Mouse (Mus musculus) midbrain, embryonic 10.5 days (tissue): ENCODE data around the gene Robo2. TPM values are rescaled to one million over a fixed set of nuclear protein-coding genes. Genes with fewer than 3 reads are reported as not detected.

Experiments
- DNase-seq: peaks from one replicate; pipeline ENCODE4 v3.0.0-alpha.2; 2017; ENCODE audit warnings: low spot score
- H3K27ac ChIP-seq: fragments of 300-500 bp; sonication (generic); replicated peaks from 2 replicates; pipeline ENCODE4 v1.5.1; 2016; ENCODE audit warnings: mild to moderate bottlenecking
- H3K27me3 ChIP-seq: fragments of 300-500 bp; sonication (generic); 2 replicates; pipeline ENCODE4 v1.6.1; 2016; ENCODE audit warnings: low read depth, mild to moderate bottlenecking; ENCODE audit not compliant: poor library complexity, severe bottlenecking
- H3K36me3 ChIP-seq: fragments of 300-500 bp; sonication (generic); 2 replicates; pipeline ENCODE4 v1.6.1; 2016; ENCODE audit warnings: mild to moderate bottlenecking, moderate library complexity
- H3K4me1 ChIP-seq: fragments of 300-500 bp; sonication (generic); 2 replicates; pipeline ENCODE4 v1.6.1; 2016
- H3K4me3 ChIP-seq: fragments of 300-500 bp; sonication (generic); 2 replicates; pipeline ENCODE4 v1.5.1; 2016; ENCODE audit warnings: mild to moderate bottlenecking, moderate library complexity
- H3K9me3 ChIP-seq: fragments of 300-500 bp; sonication (generic); replicated peaks from 2 replicates; pipeline ENCODE4 v1.6.1; 2016; ENCODE audit warnings: mild to moderate bottlenecking
- WGBS: fragments of 180-500 bp; shearing (Covaris S2); methylation state at CpG from one replicate; pipeline ENCODE4 v1.1.7; 2016; 5-methylcytosine and 5-hydroxymethylcytosine counted together
- polyA plus RNA-seq: library from polyadenylated mRNA; unstranded; fragments of >200 nt; fragmentation: Nextera tagmentation; extraction: Ambion mirVana; gene quantifications from 2 replicates; pipeline ENCODE4 v1.2.1, GENCODE M21; 2016

Robo2 gene
- 13.3 and 17.6 TPM in 2 replicates for polyA plus RNA-seq

DNA sequence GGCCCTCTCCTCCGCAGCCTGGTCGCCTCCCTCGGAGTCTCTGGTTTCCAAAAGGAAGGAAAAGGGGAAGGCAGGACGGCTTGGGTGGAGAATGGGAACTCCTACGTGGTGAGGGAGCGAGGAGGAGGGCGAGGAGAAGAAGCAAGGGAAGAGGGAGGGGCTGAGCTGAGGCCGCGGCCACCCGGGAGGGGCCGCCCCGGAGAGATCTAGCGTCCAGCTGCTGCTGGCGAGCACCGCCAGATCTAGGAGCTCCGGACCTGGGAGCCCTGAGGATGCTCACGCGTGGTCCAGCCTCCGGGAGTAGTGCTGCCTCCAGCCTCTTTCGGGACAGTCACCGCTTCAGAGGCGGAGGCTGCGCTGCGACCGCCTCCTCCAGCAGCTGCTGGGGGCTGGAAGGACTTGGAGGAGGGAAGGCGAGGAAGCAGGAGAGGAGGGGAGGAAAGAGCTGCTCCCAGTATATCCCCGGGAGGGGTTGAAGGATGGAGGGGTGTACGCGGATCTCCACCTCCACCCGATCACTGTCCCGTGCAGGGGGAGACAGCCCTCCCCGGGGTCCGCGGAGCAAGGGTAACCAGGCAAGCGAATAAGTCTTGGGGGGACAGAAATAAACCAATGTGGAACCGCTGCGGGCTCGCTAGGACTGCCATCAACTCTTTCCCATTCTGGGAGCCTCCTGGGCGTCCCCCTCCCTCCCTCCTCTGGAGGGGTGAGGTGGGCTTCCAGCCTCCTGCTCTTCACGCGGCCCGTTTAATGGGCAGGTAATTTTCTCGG lies at the start of gene Robo2:
Robo2 (minus strand) TSS at position 345 of the 771 bp plus-strand sequence.
- peak within 1 kb of the TSS; percentile 82 for H3K27ac ChIP-seq
- H3K36me3 ChIP-seq, result no peaks in the 10 kb centered on the region
- no peaks in the 10 kb centered on the region for H3K9me3 ChIP-seq
- peaks cover 28% of the 10 kb centered on the region for H3K4me1 ChIP-seq
- peaks cover 22% of the 10 kb centered on the region for H3K27me3 ChIP-seq
- WGBS, result under 1% methylated on average over 43 of the region's 43 CpGs
- peak within 1 kb of the TSS; percentile 72 for H3K4me3 ChIP-seq
- peak; percentile 77 for DNase-seq

DNA sequence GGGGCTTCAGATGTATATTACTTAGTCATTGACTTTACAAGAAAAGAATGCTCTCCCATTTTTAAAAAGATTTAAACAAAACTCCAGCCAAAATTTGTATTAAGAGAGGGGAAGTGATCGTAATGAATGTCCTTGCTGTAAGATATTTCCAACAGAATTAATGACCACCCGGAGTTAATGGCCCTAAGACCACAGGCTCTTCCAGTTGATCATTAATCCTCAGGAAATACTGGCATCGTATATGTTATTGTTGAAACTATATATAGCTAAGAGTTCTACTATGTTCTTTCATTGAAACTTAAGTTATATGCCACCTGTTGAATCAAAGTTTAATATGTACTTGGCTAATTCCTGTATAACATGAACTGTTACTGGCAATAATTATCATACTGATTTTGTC lies 46.5 kb upstream of the Robo2 start:
- Histone ChIP-seq H3K4me3 (no peak overlapping the region), H3K4me1 (peaks cover 11% of the 10 kb centered on the region), H3K36me3 (no peaks in the 10 kb centered on the region), H3K27me3 (no peaks in the 10 kb centered on the region), H3K9me3 (no peaks in the 10 kb centered on the region), H3K27ac (no peak overlapping the region)
- 90% methylated on average over 3 of the region's 3 CpGs for WGBS
- DNase-seq, result no peak

DNA sequence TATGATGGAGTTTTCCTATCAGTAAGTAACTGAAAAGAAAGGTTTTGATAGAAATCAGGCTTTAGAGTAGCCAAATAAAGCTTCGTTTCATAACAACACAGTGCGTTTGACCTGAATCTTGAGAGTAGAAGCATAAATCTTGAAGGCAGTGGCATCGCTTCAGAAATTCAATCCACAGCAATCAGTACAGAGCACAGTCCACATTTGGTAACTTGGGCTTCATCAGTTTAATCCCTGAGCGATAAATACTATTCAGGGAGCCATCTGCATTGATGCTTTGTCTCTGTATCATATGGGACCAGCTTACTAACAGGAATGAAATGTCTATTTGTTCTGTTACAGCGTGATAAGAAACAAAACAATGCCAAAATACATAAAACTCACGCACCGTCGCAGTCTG lies 46.1 kb upstream of the Robo2 start:
- peaks cover 11% of the 10 kb centered on the region for H3K4me1 ChIP-seq
- H3K27ac ChIP-seq, result no peak overlapping the region
- H3K9me3 ChIP-seq, result no peaks in the 10 kb centered on the region
- H3K36me3 ChIP-seq, result no peaks in the 10 kb centered on the region
- WGBS, result 94% methylated on average over 8 of the region's 8 CpGs
- no peak overlapping the region for H3K4me3 ChIP-seq
- H3K27me3 ChIP-seq, result no peaks in the 10 kb centered on the region
- no peak for DNase-seq

DNA sequence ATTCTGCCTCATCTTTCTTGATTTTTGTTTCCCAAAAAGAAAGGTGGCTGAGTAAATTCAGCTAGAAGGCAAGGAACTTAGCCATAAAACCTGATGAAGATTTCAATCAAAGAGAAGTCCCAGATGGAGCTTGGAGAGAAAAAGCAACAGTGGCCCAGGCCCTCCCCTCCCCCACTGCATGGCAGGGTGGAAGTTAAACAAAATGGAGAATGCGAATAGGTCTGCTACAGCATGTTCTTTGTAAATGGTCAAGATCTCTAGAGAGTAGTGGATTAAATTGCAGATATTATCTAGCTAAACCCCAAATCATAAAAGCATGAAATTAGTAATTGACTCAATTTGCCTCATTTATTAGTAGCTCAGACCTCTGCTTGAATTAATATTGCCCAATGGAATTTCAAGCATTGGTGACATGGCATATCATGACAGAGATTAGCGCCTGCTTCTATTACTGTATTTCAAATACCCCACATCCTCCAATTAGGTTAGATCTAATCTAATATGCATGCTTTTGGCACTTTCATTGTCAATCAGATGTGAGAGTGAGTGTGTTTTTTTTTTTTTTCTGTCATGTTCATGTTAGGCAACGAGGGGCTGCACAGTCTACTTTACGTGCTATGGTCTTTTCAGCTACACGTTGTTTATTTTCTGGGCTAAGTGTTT lies 45.3 kb upstream of the Robo2 start:
- H3K4me1 ChIP-seq, result peaks cover 11% of the 10 kb centered on the region
- H3K4me3 ChIP-seq, result no peak overlapping the region
- DNase-seq, result no peak
- H3K27me3 ChIP-seq, result no peaks in the 10 kb centered on the region
- 88% methylated on average over 5 of the region's 5 CpGs for WGBS
- H3K36me3 ChIP-seq, result no peaks in the 10 kb centered on the region
- H3K9me3 ChIP-seq, result no peaks in the 10 kb centered on the region
- H3K27ac ChIP-seq, result no peak overlapping the region

DNA sequence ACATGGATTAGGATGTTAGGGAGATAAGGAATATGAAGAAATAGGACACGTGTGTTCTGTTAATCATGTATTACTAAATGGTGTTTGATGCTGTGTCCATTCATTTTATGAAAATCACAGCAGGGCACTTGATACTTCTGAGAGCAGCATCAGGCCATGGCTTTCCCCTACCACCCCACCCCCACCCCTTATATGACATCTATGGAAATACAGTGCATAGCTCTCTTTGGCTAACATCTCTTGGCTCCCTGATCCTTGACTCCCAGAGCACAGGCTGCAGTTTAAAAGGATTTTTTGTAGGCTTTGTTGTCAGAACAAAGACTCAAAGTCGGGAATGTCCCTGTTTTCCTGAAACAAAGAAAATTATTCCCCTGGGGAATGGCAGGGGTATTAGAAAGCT lies 43.6 kb upstream of the Robo2 start:
- no peak overlapping the region for H3K27ac ChIP-seq
- H3K27me3 ChIP-seq, result no peaks in the 10 kb centered on the region
- H3K4me1 ChIP-seq, result peaks cover 11% of the 10 kb centered on the region
- H3K36me3 ChIP-seq, result no peaks in the 10 kb centered on the region
- H3K9me3 ChIP-seq, result no peaks in the 10 kb centered on the region
- 33% methylated on average over 2 of the region's 2 CpGs for WGBS
- H3K4me3 ChIP-seq, result no peak overlapping the region
- no peak for DNase-seq

DNA sequence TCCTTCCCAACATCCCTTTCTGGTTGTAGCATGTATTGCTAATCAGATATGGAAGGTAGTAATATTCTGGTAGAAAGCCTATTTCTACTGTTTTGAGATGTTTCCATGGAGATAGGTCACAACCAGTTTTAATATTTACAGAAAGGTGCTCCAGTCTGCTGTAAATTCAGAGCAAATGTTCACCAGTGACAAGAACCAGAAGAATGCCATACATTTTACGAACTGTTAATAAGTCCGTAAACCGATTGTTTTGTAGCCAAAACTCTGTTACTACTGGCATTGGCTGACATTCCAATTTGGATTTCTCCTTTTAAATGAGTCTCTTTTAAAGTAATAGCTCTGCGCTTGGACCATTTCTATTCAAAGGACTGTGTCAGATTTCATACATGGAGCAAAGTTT lies 36.4 kb upstream of the Robo2 start:
- no peak overlapping the region for H3K27ac ChIP-seq
- peaks cover 4% of the 10 kb centered on the region; the same call in 1 of the 2 replicates for H3K4me1 ChIP-seq
- WGBS, result 94% methylated on average over 4 of the region's 4 CpGs
- no peaks in the 10 kb centered on the region for H3K27me3 ChIP-seq
- H3K36me3 ChIP-seq, result no peaks in the 10 kb centered on the region
- H3K9me3 ChIP-seq, result no peaks in the 10 kb centered on the region
- no peak for DNase-seq
- H3K4me3 ChIP-seq, result no peak overlapping the region

DNA sequence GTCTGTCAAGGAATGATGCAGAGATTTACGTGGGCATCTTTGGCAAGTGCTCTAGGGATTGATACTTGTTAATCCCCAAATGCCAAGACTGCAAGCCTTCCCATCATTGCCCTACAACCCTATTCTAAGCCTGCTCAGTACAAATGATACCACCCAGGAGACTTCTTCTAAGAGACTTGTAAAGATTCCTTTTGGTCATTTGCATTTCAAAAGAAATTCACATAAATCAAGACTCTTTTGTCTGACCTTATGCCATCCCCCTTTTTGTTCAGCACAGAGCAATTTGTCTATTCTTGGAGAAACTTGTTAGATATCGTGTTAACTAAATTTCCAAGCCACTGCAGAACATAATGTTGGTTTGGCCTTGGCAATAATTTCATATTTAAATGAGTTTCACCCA lies 15.4 kb upstream of the Robo2 start:
- no peak overlapping the region for H3K27ac ChIP-seq
- no peak for DNase-seq
- H3K27me3 ChIP-seq, result no peaks in the 10 kb centered on the region
- H3K9me3 ChIP-seq, result no peaks in the 10 kb centered on the region
- H3K4me3 ChIP-seq, result no peak overlapping the region
- peaks cover 7% of the 10 kb centered on the region for H3K4me1 ChIP-seq
- H3K36me3 ChIP-seq, result no peaks in the 10 kb centered on the region
- 37% methylated on average over 2 of the region's 2 CpGs for WGBS

DNA sequence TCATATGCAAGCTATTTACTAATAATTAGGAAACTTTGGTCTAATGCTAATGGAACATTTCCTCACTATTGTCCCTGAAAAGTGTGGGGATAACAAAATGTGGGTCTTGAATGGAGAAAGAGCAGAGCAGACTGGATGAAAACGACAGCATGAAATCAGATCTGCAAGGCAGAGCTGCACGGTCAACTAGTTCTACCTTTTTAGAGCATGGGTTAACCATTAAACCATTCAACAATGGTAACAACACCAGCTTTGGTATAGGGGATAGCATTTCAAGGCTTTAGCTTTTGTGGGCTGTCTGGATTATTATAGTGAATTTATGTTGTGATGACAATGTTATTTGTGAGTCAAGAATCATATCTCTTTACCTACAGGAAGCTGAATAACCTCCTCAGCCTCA lies 8.7 kb upstream of the Robo2 start:
- Histone ChIP-seq H3K4me1 (no peaks in the 10 kb centered on the region), H3K27ac (no peak overlapping the region), H3K27me3 (no peaks in the 10 kb centered on the region), H3K9me3 (no peaks in the 10 kb centered on the region), H3K36me3 (no peaks in the 10 kb centered on the region), H3K4me3 (no peak overlapping the region)
- WGBS, result 81% methylated on average over 2 of the region's 2 CpGs
- no peak for DNase-seq

DNA sequence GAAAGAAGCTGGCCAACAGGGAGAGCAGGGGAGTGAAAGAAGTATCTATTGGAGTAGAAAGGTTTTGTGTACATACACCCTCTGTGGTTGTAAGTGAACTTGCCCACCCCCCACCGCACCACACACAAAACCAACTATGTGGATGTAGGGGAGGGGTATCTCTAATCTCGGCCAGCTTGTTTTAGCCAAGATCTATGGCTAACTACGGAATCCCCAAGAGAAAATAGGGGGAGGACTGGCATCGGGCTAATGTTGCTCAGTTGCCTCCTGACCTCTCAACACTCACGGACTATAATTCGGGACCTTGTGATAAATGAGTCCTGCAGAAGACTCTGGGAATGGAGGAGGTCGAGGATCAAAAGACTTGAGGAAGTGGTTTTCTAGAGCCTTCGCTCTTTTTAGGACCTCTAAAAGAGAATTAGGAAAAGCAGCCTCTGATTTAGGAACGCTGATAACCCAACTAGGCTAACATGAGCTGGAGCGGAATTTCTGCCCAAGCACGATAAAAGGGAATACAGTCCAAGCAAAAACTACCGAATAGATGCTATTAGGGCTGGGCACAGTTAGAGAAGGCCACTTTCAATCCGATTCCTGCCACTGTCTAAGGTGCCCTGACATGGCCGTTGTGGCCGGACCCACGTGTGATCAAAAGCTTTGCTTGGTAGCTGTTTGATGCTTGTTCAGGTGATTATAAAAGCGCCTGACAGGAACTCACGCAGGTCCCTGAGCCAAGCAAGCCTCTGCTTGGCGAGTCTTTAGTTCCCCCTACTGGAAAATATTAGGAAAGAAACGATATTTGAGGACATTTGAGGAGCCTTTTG lies 1.1 kb upstream of the Robo2 start:
- H3K4me3 ChIP-seq, result peak overlapping the region; percentile 72
- under 1% methylated on average over 20 of the region's 20 CpGs for WGBS
- H3K9me3 ChIP-seq, result no peaks in the 10 kb centered on the region
- DNase-seq, result peak; percentile 62
- no peaks in the 10 kb centered on the region for H3K36me3 ChIP-seq
- peak overlapping the region; percentile 82; the same call in 1 of the 2 replicates for H3K27ac ChIP-seq
- H3K27me3 ChIP-seq, result peaks cover 22% of the 10 kb centered on the region
- peaks cover 28% of the 10 kb centered on the region for H3K4me1 ChIP-seq

DNA sequence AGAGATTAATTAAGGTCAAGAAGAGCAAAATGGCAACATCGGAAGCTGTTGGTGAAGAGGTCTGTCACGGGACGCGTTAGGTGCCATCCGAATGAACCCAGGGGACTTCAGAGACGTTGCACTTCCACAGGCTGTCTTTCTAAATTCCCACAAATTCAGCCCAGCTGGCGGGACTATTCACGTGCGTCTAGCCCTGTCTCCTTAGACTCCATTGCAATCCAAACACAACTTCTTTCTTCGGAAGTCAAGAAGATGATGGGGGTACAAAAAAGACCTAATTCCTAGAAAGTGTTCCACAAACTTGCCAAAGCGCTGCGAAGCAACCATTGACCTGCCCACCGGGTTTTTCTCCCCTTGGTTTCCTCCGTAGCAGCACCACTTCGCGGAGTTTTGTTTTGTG lies 604 bp downstream of the Robo2 start:
- Histone ChIP-seq H3K36me3 (no peaks in the 10 kb centered on the region), H3K4me1 (peaks cover 28% of the 10 kb centered on the region), H3K4me3 (peak overlapping the region; percentile 72), H3K27ac (peak overlapping the region; percentile 82), H3K27me3 (peaks cover 22% of the 10 kb centered on the region), H3K9me3 (no peaks in the 10 kb centered on the region)
- DNase-seq, result no peak
- under 1% methylated on average over 16 of the region's 16 CpGs for WGBS

DNA sequence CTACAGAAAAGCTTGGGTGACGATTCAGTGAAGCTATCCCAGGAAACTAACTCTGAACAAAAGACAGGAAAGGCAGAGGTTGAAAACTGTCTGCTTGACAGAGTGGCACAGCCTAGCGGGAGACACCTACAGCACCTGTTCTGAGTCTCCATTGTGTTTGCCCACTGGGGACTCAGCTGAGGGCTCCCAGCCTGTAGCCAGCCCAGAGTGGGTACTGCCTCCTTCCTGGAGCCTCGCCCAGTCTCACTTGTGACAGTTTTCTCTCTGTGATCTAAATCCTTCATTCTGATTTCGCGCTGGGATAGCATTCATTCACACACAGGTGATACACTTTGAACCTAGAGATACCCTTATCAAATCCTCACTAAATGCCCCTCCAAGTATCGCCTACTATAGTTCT lies 1.5 kb downstream of the Robo2 start:
- Histone ChIP-seq H3K9me3 (no peaks in the 10 kb centered on the region), H3K4me1 (peaks cover 28% of the 10 kb centered on the region), H3K27ac (no peak overlapping the region), H3K4me3 (peak overlapping the region; percentile 72), H3K36me3 (no peaks in the 10 kb centered on the region), H3K27me3 (peaks cover 22% of the 10 kb centered on the region)
- 32% methylated on average over 6 of the region's 6 CpGs for WGBS
- no peak for DNase-seq

DNA sequence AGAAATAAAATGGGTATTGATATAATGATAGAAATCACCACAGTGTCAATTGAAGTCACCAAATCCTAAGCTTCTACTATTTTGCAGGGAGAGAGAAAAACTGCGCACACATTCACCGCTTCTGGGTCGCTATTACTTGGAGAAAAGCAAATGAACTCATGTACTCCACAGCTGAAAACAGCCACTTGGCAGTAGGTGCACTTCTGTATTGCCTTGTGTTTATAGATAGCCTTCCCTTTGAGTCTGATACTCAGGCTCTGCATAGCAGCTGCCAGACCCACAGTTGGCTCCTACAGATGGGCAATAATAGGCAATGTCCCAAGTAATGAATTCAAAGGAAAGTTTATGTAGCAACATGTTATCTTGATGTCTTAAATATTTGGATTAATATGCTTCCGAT lies 2.1 kb downstream of the Robo2 start:
- Histone ChIP-seq H3K27ac (no peak overlapping the region), H3K9me3 (no peaks in the 10 kb centered on the region), H3K27me3 (peaks cover 22% of the 10 kb centered on the region), H3K36me3 (no peaks in the 10 kb centered on the region), H3K4me1 (peaks cover 28% of the 10 kb centered on the region), H3K4me3 (peak overlapping the region; percentile 72)
- no peak for DNase-seq
- WGBS, result 80% methylated on average over 4 of the region's 4 CpGs
